Mouse (Mus musculus): ENCODE measurements at regions not wholly inside any gene's neighbourhood (a gene's known extent, or its start where the extent isn't known, plus 50 kb on each side); places are given as distances from the start of the nearest gene placed in this dataset.
"Not testable (repeated sequence)": the region's sequence is repeated elsewhere in the genome, so short reads cannot be mapped to it uniquely, and the experiment has no call there.

- Histone ChIP-seq H3K36me3 (ENCODE audit: control insufficient read depth, insufficient read depth, low read length, poor library complexity, severe bottlenecking) (no peaks in the 10 kb centered on the region), H3K27me3 (ENCODE audit: control insufficient read depth, insufficient read depth, low read length, poor library complexity, severe bottlenecking) (no peaks in the 10 kb centered on the region)
- DNase-seq (ENCODE audit: low read depth, low spot score): no peak
Observed at GRCm38 (mm10) chr7:83445181-83445926, 139.4 kb upstream of the Tmc3 start.

- H3K36me3 ChIP-seq (ENCODE audit: control insufficient read depth, insufficient read depth, low read length, poor library complexity, severe bottlenecking): no peaks in the 10 kb centered on the region
- no peak for DNase-seq (ENCODE audit: low read depth, low spot score)
- H3K27me3 ChIP-seq (ENCODE audit: control insufficient read depth, insufficient read depth, low read length, poor library complexity, severe bottlenecking): no peaks in the 10 kb centered on the region; the same call in none of the 2 replicates
Observed at GRCm38 (mm10) chr7:83450346-83450745, 134.4 kb upstream of the Tmc3 start.

- Histone ChIP-seq H3K27me3 (ENCODE audit: control insufficient read depth, insufficient read depth, low read length, poor library complexity, severe bottlenecking) (peaks cover 3% of the 10 kb centered on the region), H3K36me3 (ENCODE audit: control insufficient read depth, insufficient read depth, low read length, poor library complexity, severe bottlenecking) (no peaks in the 10 kb centered on the region)
- DNase-seq (ENCODE audit: low read depth, low spot score): no peak
Observed at GRCm38 (mm10) chr7:83452309-83452708, 132.4 kb upstream of the Tmc3 start.

- Histone ChIP-seq H3K36me3 (ENCODE audit: control insufficient read depth, insufficient read depth, low read length, poor library complexity, severe bottlenecking) (no peaks in the 10 kb centered on the region), H3K27me3 (ENCODE audit: control insufficient read depth, insufficient read depth, low read length, poor library complexity, severe bottlenecking) (0 out of 2 replicates have a peak, but pooled peaks cover 3% of the 10 kb centered on the region)
- no peak for DNase-seq (ENCODE audit: low read depth, low spot score)
Observed at GRCm38 (mm10) chr7:83459520-83459919, 125.2 kb upstream of the Tmc3 start.

- Histone ChIP-seq H3K27me3 (ENCODE audit: control insufficient read depth, insufficient read depth, low read length, poor library complexity, severe bottlenecking) (no peaks in the 10 kb centered on the region), H3K36me3 (ENCODE audit: control insufficient read depth, insufficient read depth, low read length, poor library complexity, severe bottlenecking) (no peaks in the 10 kb centered on the region)
Observed at GRCm38 (mm10) chr7:83467006-83467405, 117.7 kb upstream of the Tmc3 start.

GRCm38 (mm10) chr7:83469856-83470255 lies 114.9 kb upstream of the Tmc3 start:
- H3K36me3 ChIP-seq (ENCODE audit: control insufficient read depth, insufficient read depth, low read length, poor library complexity, severe bottlenecking); DNase-seq (ENCODE audit: low read depth, low spot score); H3K27me3 ChIP-seq (ENCODE audit: control insufficient read depth, insufficient read depth, low read length, poor library complexity, severe bottlenecking): not testable (repeated sequence)

More at GRCm38 (mm10) chr7:83467006-83467405, 117.7 kb upstream of the Tmc3 start:
- DNase-seq (ENCODE audit: low read depth, low spot score): no peak

- H3K27me3 ChIP-seq (ENCODE audit: control insufficient read depth, insufficient read depth, low read length, poor library complexity, severe bottlenecking): no peaks in the 10 kb centered on the region
- H3K36me3 ChIP-seq (ENCODE audit: control insufficient read depth, insufficient read depth, low read length, poor library complexity, severe bottlenecking): no peaks in the 10 kb centered on the region
- no peak for DNase-seq (ENCODE audit: low read depth, low spot score)
Observed at GRCm38 (mm10) chr7:83471111-83471510, 113.6 kb upstream of the Tmc3 start.

- no peak for DNase-seq (ENCODE audit: low read depth, low spot score)
- H3K27me3 ChIP-seq (ENCODE audit: control insufficient read depth, insufficient read depth, low read length, poor library complexity, severe bottlenecking): no peaks in the 10 kb centered on the region
- no peaks in the 10 kb centered on the region for H3K36me3 ChIP-seq (ENCODE audit: control insufficient read depth, insufficient read depth, low read length, poor library complexity, severe bottlenecking)
Observed at GRCm38 (mm10) chr7:83474471-83474870, 110.3 kb upstream of the Tmc3 start.

- Histone ChIP-seq H3K27me3 (ENCODE audit: control insufficient read depth, insufficient read depth, low read length, poor library complexity, severe bottlenecking) (no peaks in the 10 kb centered on the region), H3K36me3 (ENCODE audit: control insufficient read depth, insufficient read depth, low read length, poor library complexity, severe bottlenecking) (no peaks in the 10 kb centered on the region)
- no peak for DNase-seq (ENCODE audit: low read depth, low spot score)
Observed at GRCm38 (mm10) chr7:83474986-83475385, 109.7 kb upstream of the Tmc3 start.

GRCm38 (mm10) chr7:83475438-83476160 lies 109.1 kb upstream of the Tmc3 start:
- H3K36me3 ChIP-seq (ENCODE audit: control insufficient read depth, insufficient read depth, low read length, poor library complexity, severe bottlenecking): no peaks in the 10 kb centered on the region
- DNase-seq (ENCODE audit: low read depth, low spot score): no peak
- no peaks in the 10 kb centered on the region for H3K27me3 ChIP-seq (ENCODE audit: control insufficient read depth, insufficient read depth, low read length, poor library complexity, severe bottlenecking)

GRCm38 (mm10) chr7:83476161-83476495 lies 108.6 kb upstream of the Tmc3 start:
- Histone ChIP-seq H3K27me3 (ENCODE audit: control insufficient read depth, insufficient read depth, low read length, poor library complexity, severe bottlenecking) (no peaks in the 10 kb centered on the region), H3K36me3 (ENCODE audit: control insufficient read depth, insufficient read depth, low read length, poor library complexity, severe bottlenecking) (no peaks in the 10 kb centered on the region)
- DNase-seq (ENCODE audit: low read depth, low spot score): no peak

- DNase-seq (ENCODE audit: low read depth, low spot score): no peak
- no peaks in the 10 kb centered on the region for H3K36me3 ChIP-seq (ENCODE audit: control insufficient read depth, insufficient read depth, low read length, poor library complexity, severe bottlenecking)
Observed at GRCm38 (mm10) chr7:83476861-83477260, 107.9 kb upstream of the Tmc3 start.

GRCm38 (mm10) chr7:83477661-83478121 lies 107.0 kb upstream of the Tmc3 start:
- Histone ChIP-seq H3K36me3 (ENCODE audit: control insufficient read depth, insufficient read depth, low read length, poor library complexity, severe bottlenecking) (no peaks in the 10 kb centered on the region), H3K27me3 (ENCODE audit: control insufficient read depth, insufficient read depth, low read length, poor library complexity, severe bottlenecking) (no peaks in the 10 kb centered on the region)
- no peak for DNase-seq (ENCODE audit: low read depth, low spot score)

More at GRCm38 (mm10) chr7:83476861-83477260, 107.9 kb upstream of the Tmc3 start:
- no peaks in the 10 kb centered on the region for H3K27me3 ChIP-seq (ENCODE audit: control insufficient read depth, insufficient read depth, low read length, poor library complexity, severe bottlenecking)

- DNase-seq (ENCODE audit: low read depth, low spot score): no peak
- no peaks in the 10 kb centered on the region for H3K36me3 ChIP-seq (ENCODE audit: control insufficient read depth, insufficient read depth, low read length, poor library complexity, severe bottlenecking)
- no peaks in the 10 kb centered on the region for H3K27me3 ChIP-seq (ENCODE audit: control insufficient read depth, insufficient read depth, low read length, poor library complexity, severe bottlenecking)
Observed at GRCm38 (mm10) chr7:83481655-83482054, 103.1 kb upstream of the Tmc3 start.

- H3K36me3 ChIP-seq (ENCODE audit: control insufficient read depth, insufficient read depth, low read length, poor library complexity, severe bottlenecking): no peaks in the 10 kb centered on the region
- peak; percentile 45 for DNase-seq (ENCODE audit: low read depth, low spot score)
- H3K27me3 ChIP-seq (ENCODE audit: control insufficient read depth, insufficient read depth, low read length, poor library complexity, severe bottlenecking): no peaks in the 10 kb centered on the region
Observed at GRCm38 (mm10) chr7:83482254-83482653, 102.5 kb upstream of the Tmc3 start.
